Mouse (Mus musculus): ENCODE data around the gene Vmn1r167. TPM values are rescaled to one million over a fixed set of nuclear protein-coding genes. Genes with fewer than 3 reads are reported as not detected.
"Not testable (repeated sequence)": the region's sequence is repeated elsewhere in the genome, so short reads cannot be mapped to it uniquely, and the experiment has no call there.

Gene Vmn1r167
- total RNA-seq (2017), result not detected in 2 replicates

GRCm38 (mm10) chr7:23507106-23507505 lies at the start of gene Vmn1r167:
Vmn1r167 (minus strand) TSS chr7:23507206.
- not testable (repeated sequence) for ATAC-seq (replicated peaks in 1 of 2; ENCODE audit: insufficient read depth in 1 of 2, low FRiP score in 2 of 2, low TSS enrichment in 1 of 2, low read depth in 1 of 2, poor library complexity in 2 of 2, severe bottlenecking in 2 of 2)

- ATAC-seq (replicated peaks in 1 of 2; ENCODE audit: insufficient read depth in 1 of 2, low FRiP score in 2 of 2, low TSS enrichment in 1 of 2, low read depth in 1 of 2, poor library complexity in 2 of 2, severe bottlenecking in 2 of 2), result not testable (repeated sequence)
Measured at GRCm38 (mm10) chr7:23539432-23539831, 32.4 kb upstream of the Vmn1r167 start, which contains the start of gene Vmn1r168. Vmn1r168 (plus strand) TSS chr7:23539732.

- not testable (repeated sequence) for ATAC-seq (replicated peaks in 1 of 2; ENCODE audit: insufficient read depth in 1 of 2, low FRiP score in 2 of 2, low TSS enrichment in 1 of 2, low read depth in 1 of 2, poor library complexity in 2 of 2, severe bottlenecking in 2 of 2)
Measured at GRCm38 (mm10) chr7:23472886-23473285, 34.1 kb downstream of the Vmn1r167 start.

GRCm38 (mm10) chr7:23470832-23471231 lies 36.2 kb downstream of the Vmn1r167 start:
- ATAC-seq (replicated peaks in 1 of 2; ENCODE audit: insufficient read depth in 1 of 2, low FRiP score in 2 of 2, low TSS enrichment in 1 of 2, low read depth in 1 of 2, poor library complexity in 2 of 2, severe bottlenecking in 2 of 2), result not testable (repeated sequence)

- not testable (repeated sequence) for ATAC-seq (replicated peaks in 1 of 2; ENCODE audit: insufficient read depth in 1 of 2, low FRiP score in 2 of 2, low TSS enrichment in 1 of 2, low read depth in 1 of 2, poor library complexity in 2 of 2, severe bottlenecking in 2 of 2)
Measured at GRCm38 (mm10) chr7:23470201-23470600, 36.8 kb downstream of the Vmn1r167 start.

Other genes starting within 250 kb of the Vmn1r167 start
- not detected in 2 replicates for gene Gm6902, start 228.3 kb downstream of the Vmn1r167 start, total RNA-seq (2017)
- not detected in 2 replicates for gene Nlrp4e, start 206.0 kb downstream of the Vmn1r167 start, total RNA-seq (2017)
- not detected in 2 replicates for gene Nlrp5, start 121.3 kb downstream of the Vmn1r167 start, total RNA-seq (2017)
- gene Vmn1r168, start 32.5 kb upstream of the Vmn1r167 start, total RNA-seq (2017), result not detected in 2 replicates
- not detected in 2 replicates for gene Vmn1r169, start 68.3 kb upstream of the Vmn1r167 start, total RNA-seq (2017)
- not detected in 2 replicates for gene Vmn1r170, start 99.0 kb upstream of the Vmn1r167 start, total RNA-seq (2017)
- not detected in 2 replicates for gene Vmn1r171, start 123.5 kb upstream of the Vmn1r167 start, total RNA-seq (2017)
- not detected in 2 replicates for gene Vmn1r172, start 151.1 kb upstream of the Vmn1r167 start, total RNA-seq (2017)
- gene Vmn1r173, start 193.5 kb upstream of the Vmn1r167 start, total RNA-seq (2017), result not detected in 2 replicates
- gene Vmn1r174, start 245.1 kb upstream of the Vmn1r167 start, total RNA-seq (2017), result not detected in 2 replicates

Data from hematopoietic stem cell, adult 5-6 weeks (primary cell).